Mouse (Mus musculus): ENCODE data around the gene Sema5a. TPM values are rescaled to one million over a fixed set of nuclear protein-coding genes. Genes with fewer than 3 reads are reported as not detected.

The Sema5a gene
- polyA plus RNA-seq, 1 experiment from 2014 or later, result 0.48 TPM

DNA sequence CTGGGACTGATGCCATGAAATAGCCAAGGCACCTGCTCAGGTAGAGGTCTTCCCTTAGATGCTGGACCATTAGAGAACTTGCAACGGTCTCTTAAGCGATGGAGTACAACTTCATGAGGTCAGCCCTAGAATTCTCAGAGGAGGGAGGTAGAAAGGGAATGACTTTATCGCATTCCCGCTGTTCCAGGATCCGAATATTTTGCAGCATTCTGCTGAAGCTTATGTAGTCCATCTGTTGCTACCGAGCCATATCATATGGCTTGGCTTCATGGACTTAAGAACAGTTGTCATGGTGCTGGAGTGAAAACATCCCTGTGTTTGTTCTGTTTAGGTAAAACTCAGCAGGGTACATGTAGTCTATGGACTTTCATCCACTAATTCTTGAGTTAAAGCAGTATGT lies 369.1 kb downstream of the Sema5a start:
- no peak overlapping the region for H3K27ac ChIP-seq (ENCODE audit: low read length)
- H3K9me3 ChIP-seq (replicated peaks; ENCODE audit: control insufficient read depth, low read length), result no peaks in the 10 kb centered on the region
- H3K27me3 ChIP-seq (ENCODE audit: control insufficient read depth, insufficient read depth, low read depth, low read length), result no peaks in the 10 kb centered on the region
- WGBS (ENCODE audit: insufficient replicate concordance), result 68% methylated on average over 6 of the region's 6 CpGs
- H3K4me3 ChIP-seq (ENCODE audit: low read depth, low read length), result no peak overlapping the region
- no peaks in the 10 kb centered on the region for H3K4me1 ChIP-seq (ENCODE audit: control insufficient read depth, low read depth, low read length)
- H3K36me3 ChIP-seq (ENCODE audit: control insufficient read depth, insufficient read depth), result no peaks in the 10 kb centered on the region
- H3K4me2 ChIP-seq (ENCODE audit: low read depth, low read length), result no peak overlapping the region
- ATAC-seq (ENCODE audit: low read depth), result no peak
- no peak overlapping the region for H3K9ac ChIP-seq (ENCODE audit: low read depth, low read length)

DNA sequence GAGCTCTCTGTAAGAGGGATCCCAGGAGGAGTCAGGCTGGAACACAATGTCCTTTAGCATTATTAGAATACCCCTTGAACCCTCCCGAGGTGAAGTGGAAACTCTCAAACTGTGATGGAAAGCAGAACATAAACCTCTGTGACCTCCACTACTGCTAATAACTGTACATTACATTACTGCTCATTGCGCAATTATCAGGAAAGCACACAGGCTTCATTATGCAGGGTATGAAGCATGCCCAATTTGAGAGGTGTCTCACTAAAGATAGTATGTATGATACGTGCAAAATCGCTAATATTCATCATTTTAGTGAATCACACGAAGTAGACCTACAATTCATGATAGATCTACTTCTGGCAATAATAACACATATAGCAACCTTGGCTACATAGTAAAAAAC lies 371.2 kb downstream of the Sema5a start:
- Histone ChIP-seq H3K27me3 (ENCODE audit: control insufficient read depth, insufficient read depth, low read depth, low read length) (no peaks in the 10 kb centered on the region), H3K4me1 (ENCODE audit: control insufficient read depth, low read depth, low read length) (no peaks in the 10 kb centered on the region), H3K4me3 (ENCODE audit: low read depth, low read length) (no peak overlapping the region), H3K9me3 (replicated peaks; ENCODE audit: control insufficient read depth, low read length) (no peaks in the 10 kb centered on the region), H3K4me2 (ENCODE audit: low read depth, low read length) (no peak overlapping the region), H3K27ac (ENCODE audit: low read length) (no peak overlapping the region), H3K9ac (ENCODE audit: low read depth, low read length) (no peak overlapping the region), H3K36me3 (ENCODE audit: control insufficient read depth, insufficient read depth) (no peaks in the 10 kb centered on the region)
- ATAC-seq (ENCODE audit: low read depth), result no peak
- 48% methylated on average over 5 of the region's 5 CpGs for WGBS (ENCODE audit: insufficient replicate concordance)

DNA sequence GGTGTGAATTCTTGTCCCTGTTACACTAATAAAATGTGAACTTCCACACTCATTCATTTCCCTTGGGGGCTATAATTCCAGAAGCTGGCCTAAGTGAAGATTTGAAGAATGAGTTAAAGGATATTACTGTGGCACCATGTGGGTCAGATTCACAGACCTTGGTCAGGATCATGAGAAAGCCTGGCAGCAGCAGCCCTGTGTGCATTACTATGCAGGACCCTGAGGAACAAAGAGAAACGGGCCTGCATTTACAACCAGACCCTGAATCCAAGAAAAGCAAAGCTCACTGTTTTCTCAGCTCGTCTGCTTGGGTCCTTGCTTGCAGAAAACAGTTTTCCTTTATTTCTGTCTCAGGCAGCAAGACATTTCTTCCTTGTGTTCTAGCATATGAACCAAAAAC lies 374.6 kb downstream of the Sema5a start:
- WGBS (ENCODE audit: insufficient replicate concordance), result 33% methylated on average over 2 of the region's 2 CpGs
- Histone ChIP-seq H3K27me3 (ENCODE audit: control insufficient read depth, insufficient read depth, low read depth, low read length) (no peaks in the 10 kb centered on the region), H3K9ac (ENCODE audit: low read depth, low read length) (no peak overlapping the region), H3K9me3 (replicated peaks; ENCODE audit: control insufficient read depth, low read length) (no peaks in the 10 kb centered on the region), H3K27ac (ENCODE audit: low read length) (no peak overlapping the region), H3K4me3 (ENCODE audit: low read depth, low read length) (no peak overlapping the region), H3K4me2 (ENCODE audit: low read depth, low read length) (no peak overlapping the region), H3K4me1 (ENCODE audit: control insufficient read depth, low read depth, low read length) (no peaks in the 10 kb centered on the region), H3K36me3 (ENCODE audit: control insufficient read depth, insufficient read depth) (no peaks in the 10 kb centered on the region)
- ATAC-seq (ENCODE audit: low read depth), result no peak

DNA sequence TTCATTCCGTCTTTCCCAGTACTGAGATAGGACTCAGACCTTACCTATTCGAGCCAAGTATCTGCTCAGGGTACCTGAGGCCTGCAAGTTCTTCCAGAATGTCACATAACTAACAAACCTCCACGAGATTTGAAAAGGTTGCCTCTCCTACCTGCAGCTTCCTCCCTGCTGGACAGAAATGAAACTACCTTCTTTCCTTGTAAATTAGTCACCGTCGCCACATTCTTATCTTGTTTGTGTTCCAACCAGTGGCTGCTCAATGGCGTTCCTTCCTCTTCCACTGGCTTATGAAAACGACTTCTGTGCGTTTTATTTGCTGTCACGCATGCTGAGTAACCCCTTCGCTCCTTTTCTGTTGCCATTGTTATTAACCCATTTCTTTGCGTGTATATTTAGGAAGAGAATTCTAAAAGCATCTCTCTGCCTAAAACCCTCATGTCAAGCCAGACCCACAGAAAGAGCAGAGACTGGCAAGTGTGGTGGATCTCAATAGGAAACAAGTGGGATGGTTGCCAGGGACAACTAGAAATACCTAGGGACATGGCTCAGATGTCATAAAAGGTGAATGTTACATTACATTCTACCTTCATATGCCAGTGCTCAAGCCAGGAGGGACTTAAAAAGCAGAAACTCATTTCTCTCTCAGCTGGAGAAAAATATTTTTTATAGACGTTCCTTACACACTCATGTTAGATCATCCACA lies 378.6 kb downstream of the Sema5a start:
- Histone ChIP-seq H3K4me2 (ENCODE audit: low read depth, low read length) (no peak overlapping the region), H3K36me3 (ENCODE audit: control insufficient read depth, insufficient read depth) (no peaks in the 10 kb centered on the region), H3K27me3 (ENCODE audit: control insufficient read depth, insufficient read depth, low read depth, low read length) (no peaks in the 10 kb centered on the region), H3K4me1 (ENCODE audit: control insufficient read depth, low read depth, low read length) (no peaks in the 10 kb centered on the region), H3K9ac (ENCODE audit: low read depth, low read length) (no peak overlapping the region), H3K9me3 (replicated peaks; ENCODE audit: control insufficient read depth, low read length) (no peaks in the 10 kb centered on the region), H3K4me3 (ENCODE audit: low read depth, low read length) (no peak overlapping the region), H3K27ac (ENCODE audit: low read length) (no peak overlapping the region)
- 56% methylated on average over 12 of the region's 12 CpGs for WGBS (ENCODE audit: insufficient replicate concordance)
- ATAC-seq (ENCODE audit: low read depth), result no peak

DNA sequence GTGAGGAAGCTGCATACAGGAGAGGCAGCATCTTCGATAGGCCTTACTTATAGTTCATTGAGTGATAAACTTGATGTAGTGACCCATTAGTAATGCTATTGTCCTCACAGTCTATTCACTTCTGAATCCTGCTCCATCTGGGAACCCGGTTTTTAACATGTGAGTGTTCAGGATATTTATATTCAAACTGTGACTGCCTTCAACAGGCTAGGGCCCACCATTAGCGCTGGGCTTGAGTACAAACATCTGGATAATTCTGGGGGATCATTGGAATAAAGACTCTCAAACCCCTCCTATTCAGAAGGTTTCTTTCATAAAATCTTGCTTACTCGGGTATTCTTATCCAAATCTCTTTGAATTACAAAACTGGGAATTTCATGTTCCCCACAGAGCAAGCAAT lies 379.5 kb downstream of the Sema5a start:
- no peaks in the 10 kb centered on the region for H3K27me3 ChIP-seq (ENCODE audit: control insufficient read depth, insufficient read depth, low read depth, low read length)
- no peaks in the 10 kb centered on the region for H3K4me1 ChIP-seq (ENCODE audit: control insufficient read depth, low read depth, low read length)
- WGBS (ENCODE audit: insufficient replicate concordance), result 68% methylated on average over 4 of the region's 4 CpGs
- H3K36me3 ChIP-seq (ENCODE audit: control insufficient read depth, insufficient read depth), result no peaks in the 10 kb centered on the region
- no peak for ATAC-seq (ENCODE audit: low read depth)
- H3K9ac ChIP-seq (ENCODE audit: low read depth, low read length), result no peak overlapping the region
- no peaks in the 10 kb centered on the region for H3K9me3 ChIP-seq (replicated peaks; ENCODE audit: control insufficient read depth, low read length)
- H3K27ac ChIP-seq (ENCODE audit: low read length), result no peak overlapping the region
- H3K4me3 ChIP-seq (ENCODE audit: low read depth, low read length), result no peak overlapping the region
- H3K4me2 ChIP-seq (ENCODE audit: low read depth, low read length), result no peak overlapping the region

DNA sequence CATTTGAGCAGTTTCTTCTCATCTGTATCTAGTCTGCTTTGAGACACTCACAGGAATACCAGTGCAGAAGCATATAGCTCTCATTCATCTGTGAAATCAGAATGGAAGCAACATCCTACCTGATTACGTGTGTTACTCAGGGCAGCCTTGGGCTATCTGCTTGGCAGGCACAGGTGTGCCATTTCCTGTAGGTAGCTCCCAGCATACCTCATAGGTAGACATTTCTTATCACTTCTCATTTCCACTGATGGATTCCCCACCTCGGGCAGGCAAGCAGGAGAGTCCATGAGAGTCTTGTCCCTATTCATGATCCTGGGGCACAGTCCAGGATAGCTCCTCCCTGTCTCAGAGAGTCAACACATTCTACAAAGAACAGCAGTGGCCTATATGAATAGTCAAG lies 381.4 kb downstream of the Sema5a start:
- Histone ChIP-seq H3K4me2 (ENCODE audit: low read depth, low read length) (no peak overlapping the region), H3K4me3 (ENCODE audit: low read depth, low read length) (no peak overlapping the region), H3K9ac (ENCODE audit: low read depth, low read length) (no peak overlapping the region), H3K36me3 (ENCODE audit: control insufficient read depth, insufficient read depth) (no peaks in the 10 kb centered on the region), H3K4me1 (ENCODE audit: control insufficient read depth, low read depth, low read length) (no peaks in the 10 kb centered on the region), H3K9me3 (replicated peaks; ENCODE audit: control insufficient read depth, low read length) (no peaks in the 10 kb centered on the region), H3K27me3 (ENCODE audit: control insufficient read depth, insufficient read depth, low read depth, low read length) (no peaks in the 10 kb centered on the region), H3K27ac (ENCODE audit: low read length) (no peak overlapping the region)
- ATAC-seq (ENCODE audit: low read depth), result no peak
- WGBS (ENCODE audit: insufficient replicate concordance), result 53% methylated on average over 2 of the region's 2 CpGs

DNA sequence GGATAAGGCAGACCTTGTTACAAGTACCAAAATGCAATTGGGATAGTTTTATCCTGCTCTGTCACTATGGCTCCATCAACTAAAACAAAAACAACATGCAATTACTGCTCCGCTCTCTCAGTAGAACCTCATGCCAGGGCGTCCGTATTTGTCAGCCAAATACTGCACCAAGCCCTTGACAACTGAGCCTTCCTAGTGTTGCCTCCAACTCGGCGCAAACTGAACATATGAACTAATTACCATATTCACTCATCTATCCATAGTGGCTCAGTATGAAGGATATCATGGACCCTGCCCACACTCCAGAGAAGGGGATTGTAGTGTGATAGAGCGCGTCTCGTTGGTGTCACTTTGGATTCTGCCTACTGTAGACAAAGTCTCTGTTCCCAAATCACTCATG lies 389.1 kb downstream of the Sema5a start:
- no peak for ATAC-seq (ENCODE audit: low read depth)
- Histone ChIP-seq H3K4me2 (ENCODE audit: low read depth, low read length) (no peak overlapping the region), H3K9ac (ENCODE audit: low read depth, low read length) (no peak overlapping the region), H3K27me3 (ENCODE audit: control insufficient read depth, insufficient read depth, low read depth, low read length) (no peaks in the 10 kb centered on the region), H3K36me3 (ENCODE audit: control insufficient read depth, insufficient read depth) (no peaks in the 10 kb centered on the region), H3K27ac (ENCODE audit: low read length) (no peak overlapping the region), H3K4me3 (ENCODE audit: low read depth, low read length) (no peak overlapping the region), H3K9me3 (replicated peaks; ENCODE audit: control insufficient read depth, low read length) (no peaks in the 10 kb centered on the region), H3K4me1 (ENCODE audit: control insufficient read depth, low read depth, low read length) (no peaks in the 10 kb centered on the region)
- WGBS (ENCODE audit: insufficient replicate concordance), result 77% methylated on average over 8 of the region's 8 CpGs

DNA sequence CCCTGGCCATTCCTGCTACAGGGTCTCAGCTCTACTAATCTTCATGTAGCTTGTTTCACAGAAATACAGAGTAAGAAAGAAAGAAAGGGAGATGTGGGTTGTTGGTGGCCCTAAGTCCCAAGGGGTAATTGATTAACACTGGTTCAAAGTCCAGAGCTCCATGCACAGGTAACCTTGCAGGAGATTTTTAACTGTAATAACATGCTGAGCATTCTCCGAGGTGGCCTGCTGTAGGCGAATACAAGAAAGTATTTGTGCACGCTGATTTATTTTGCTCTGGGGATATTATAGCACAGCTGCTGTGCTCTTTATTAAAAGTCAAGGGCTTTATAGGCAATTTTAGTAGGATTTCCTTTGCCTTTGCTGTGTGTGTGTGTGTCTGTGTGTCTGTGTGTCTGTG lies 393.3 kb downstream of the Sema5a start:
- ATAC-seq (ENCODE audit: low read depth), result no peak
- Histone ChIP-seq H3K36me3 (ENCODE audit: control insufficient read depth, insufficient read depth) (no peaks in the 10 kb centered on the region), H3K27ac (ENCODE audit: low read length) (no peak overlapping the region), H3K4me1 (ENCODE audit: control insufficient read depth, low read depth, low read length) (no peaks in the 10 kb centered on the region), H3K9me3 (replicated peaks; ENCODE audit: control insufficient read depth, low read length) (no peaks in the 10 kb centered on the region), H3K4me2 (ENCODE audit: low read depth, low read length) (no peak overlapping the region), H3K27me3 (ENCODE audit: control insufficient read depth, insufficient read depth, low read depth, low read length) (no peaks in the 10 kb centered on the region), H3K9ac (ENCODE audit: low read depth, low read length) (no peak overlapping the region), H3K4me3 (ENCODE audit: low read depth, low read length) (no peak overlapping the region)
- 73% methylated on average over 3 of the region's 3 CpGs for WGBS (ENCODE audit: insufficient replicate concordance)

DNA sequence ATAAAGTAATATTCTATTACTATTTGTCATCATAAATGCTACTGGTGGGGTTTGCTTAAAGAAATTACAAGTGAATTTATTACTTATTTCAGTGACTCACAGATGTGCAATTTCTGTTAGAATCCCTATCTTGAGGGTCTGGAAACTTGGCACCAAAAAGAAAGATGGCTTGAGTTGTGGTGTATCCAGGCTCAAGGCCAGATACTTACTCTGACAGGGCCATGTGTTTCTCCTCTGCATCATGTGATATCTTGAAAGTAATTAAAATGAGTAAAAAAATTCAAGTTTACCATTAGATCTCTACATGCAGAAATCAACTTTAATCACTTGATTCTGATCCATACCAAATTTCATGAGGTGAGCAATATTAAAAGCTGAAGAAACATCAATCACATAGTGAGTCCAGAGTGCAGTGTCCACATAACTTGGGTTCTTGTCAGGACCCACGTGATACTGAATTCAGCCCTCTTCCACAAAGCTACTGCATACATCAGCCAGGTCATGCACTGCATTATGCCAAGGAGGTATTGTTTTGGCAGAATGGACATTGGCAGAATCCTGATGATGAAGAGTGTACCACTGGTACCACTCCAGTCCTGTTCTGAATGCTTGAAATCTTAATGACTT lies 402.6 kb downstream of the Sema5a start:
- Histone ChIP-seq H3K27me3 (ENCODE audit: control insufficient read depth, insufficient read depth, low read depth, low read length) (no peaks in the 10 kb centered on the region), H3K4me1 (ENCODE audit: control insufficient read depth, low read depth, low read length) (no peaks in the 10 kb centered on the region), H3K27ac (ENCODE audit: low read length) (no peak overlapping the region), H3K4me3 (ENCODE audit: low read depth, low read length) (no peak overlapping the region), H3K4me2 (ENCODE audit: low read depth, low read length) (no peak overlapping the region), H3K9me3 (replicated peaks; ENCODE audit: control insufficient read depth, low read length) (no peaks in the 10 kb centered on the region), H3K9ac (ENCODE audit: low read depth, low read length) (no peak overlapping the region), H3K36me3 (ENCODE audit: control insufficient read depth, insufficient read depth) (no peaks in the 10 kb centered on the region)
- 32% methylated on average over 1 of the region's 1 CpGs for WGBS (ENCODE audit: insufficient replicate concordance)
- no peak for ATAC-seq (ENCODE audit: low read depth)

Measured in liver, embryonic 16.5 days (tissue).